Mouse (Mus musculus): ENCODE data around the gene Clybl. TPM values are rescaled to one million over a fixed set of nuclear protein-coding genes. Genes with fewer than 3 reads are reported as not detected.

The Clybl gene
- polyA plus RNA-seq, 1 experiment from 2014 or later: 76.8 TPM

GRCm38 (mm10) chr14:122160916-122161315 is 20.6 kb upstream of the Clybl start:
- no peak overlapping the region for H3K9ac ChIP-seq (ENCODE audit: low read depth, low read length)
- H3K4me2 ChIP-seq: no peak overlapping the region
- H3K27ac ChIP-seq (ENCODE audit: low read depth, low read length): no peak overlapping the region
- H3K4me1 ChIP-seq (ENCODE audit: control insufficient read depth, insufficient read depth, low read length): no peaks in the 10 kb centered on the region
- no peak for ATAC-seq (replicated peaks; ENCODE audit: insufficient number of reproducible peaks, low FRiP score, low TSS enrichment)
- H3K4me3 ChIP-seq (ENCODE audit: low read depth, low read length): no peak overlapping the region
- 67% methylated on average over 1 of the region's 1 CpGs for WGBS (ENCODE audit: insufficient replicate concordance)
- no peaks in the 10 kb centered on the region for H3K9me3 ChIP-seq (replicated peaks; ENCODE audit: control insufficient read depth, low read length)
- no peaks in the 10 kb centered on the region for H3K27me3 ChIP-seq (ENCODE audit: control insufficient read depth, insufficient read depth, low read length)
- peaks cover 5% of the 10 kb centered on the region for H3K36me3 ChIP-seq (ENCODE audit: control insufficient read depth, insufficient read depth, low read length)

- no peak overlapping the region for H3K4me3 ChIP-seq (ENCODE audit: low read depth, low read length)
- H3K4me1 ChIP-seq (ENCODE audit: control insufficient read depth, insufficient read depth, low read length): no peaks in the 10 kb centered on the region
- no peaks in the 10 kb centered on the region for H3K27me3 ChIP-seq (ENCODE audit: control insufficient read depth, insufficient read depth, low read length)
- WGBS (ENCODE audit: insufficient replicate concordance): 85% methylated on average over 7 of the region's 7 CpGs
- H3K9ac ChIP-seq (ENCODE audit: low read depth, low read length): no peak overlapping the region
- H3K36me3 ChIP-seq (ENCODE audit: control insufficient read depth, insufficient read depth, low read length): no peaks in the 10 kb centered on the region
- H3K27ac ChIP-seq (ENCODE audit: low read depth, low read length): no peak overlapping the region
- no peaks in the 10 kb centered on the region for H3K9me3 ChIP-seq (replicated peaks; ENCODE audit: control insufficient read depth, low read length)
- ATAC-seq (replicated peaks; ENCODE audit: insufficient number of reproducible peaks, low FRiP score, low TSS enrichment): no peak
- H3K4me2 ChIP-seq: no peak overlapping the region
These were observed 12.6 kb upstream of the Clybl start for GRCm38 (mm10) chr14:122168912-122169311.

DNA sequence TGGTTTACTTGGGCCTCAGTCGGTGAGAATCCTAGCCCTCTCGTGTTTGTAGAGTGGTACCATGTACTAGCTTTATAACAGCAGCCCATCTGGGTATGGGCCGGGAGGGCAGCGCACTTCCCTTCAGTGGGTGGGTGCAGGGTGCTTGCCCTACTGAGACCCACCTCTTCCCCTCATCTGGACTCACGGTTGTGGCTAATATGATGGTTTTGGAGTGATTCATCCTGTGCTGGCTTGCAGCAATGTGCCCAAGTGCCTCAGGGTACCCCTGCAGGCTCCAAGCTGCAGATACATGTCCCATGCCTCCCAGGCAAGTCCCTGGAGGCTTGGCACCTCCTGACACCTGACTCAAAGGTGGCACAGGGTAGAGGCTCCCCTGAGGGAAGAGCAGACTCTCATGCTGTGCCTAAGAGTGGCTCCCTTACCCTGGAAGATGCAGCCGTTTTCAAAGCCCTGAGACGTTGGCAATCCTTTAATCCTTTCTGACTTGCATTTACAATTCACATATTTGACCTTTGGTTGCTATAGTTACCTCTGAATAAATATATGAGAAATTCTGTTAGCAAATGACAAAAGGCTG is 11.2 kb upstream of the Clybl start:
- H3K36me3 ChIP-seq (ENCODE audit: control insufficient read depth, insufficient read depth, low read length): no peaks in the 10 kb centered on the region
- H3K27ac ChIP-seq (ENCODE audit: low read depth, low read length): no peak overlapping the region
- no peaks in the 10 kb centered on the region for H3K4me1 ChIP-seq (ENCODE audit: control insufficient read depth, insufficient read depth, low read length)
- no peak for ATAC-seq (replicated peaks; ENCODE audit: insufficient number of reproducible peaks, low FRiP score, low TSS enrichment)
- 80% methylated on average over 7 of the region's 7 CpGs for WGBS (ENCODE audit: insufficient replicate concordance)
- no peak overlapping the region for H3K4me2 ChIP-seq
- H3K9ac ChIP-seq (ENCODE audit: low read depth, low read length): no peak overlapping the region
- no peak overlapping the region for H3K4me3 ChIP-seq (ENCODE audit: low read depth, low read length)
- H3K27me3 ChIP-seq (ENCODE audit: control insufficient read depth, insufficient read depth, low read length): no peaks in the 10 kb centered on the region
- no peaks in the 10 kb centered on the region for H3K9me3 ChIP-seq (replicated peaks; ENCODE audit: control insufficient read depth, low read length)

- Histone ChIP-seq H3K4me1 (ENCODE audit: control insufficient read depth, insufficient read depth, low read length) (no peaks in the 10 kb centered on the region), H3K27ac (ENCODE audit: low read depth, low read length) (no peak overlapping the region), H3K9ac (ENCODE audit: low read depth, low read length) (no peak overlapping the region), H3K36me3 (ENCODE audit: control insufficient read depth, insufficient read depth, low read length) (no peaks in the 10 kb centered on the region), H3K27me3 (ENCODE audit: control insufficient read depth, insufficient read depth, low read length) (no peaks in the 10 kb centered on the region), H3K4me3 (ENCODE audit: low read depth, low read length) (no peak overlapping the region), H3K4me2 (no peak overlapping the region), H3K9me3 (replicated peaks; ENCODE audit: control insufficient read depth, low read length) (no peaks in the 10 kb centered on the region)
- 68% methylated on average over 7 of the region's 7 CpGs for WGBS (ENCODE audit: insufficient replicate concordance)
- ATAC-seq (replicated peaks; ENCODE audit: insufficient number of reproducible peaks, low FRiP score, low TSS enrichment): no peak
These were observed 10.5 kb upstream of the Clybl start for GRCm38 (mm10) chr14:122171031-122171430.

GRCm38 (mm10) chr14:122176263-122176798 is 5.2 kb upstream of the Clybl start:
- 0 out of 2 replicates have a peak, but pooled peaks cover 4% of the 10 kb centered on the region for H3K4me1 ChIP-seq (ENCODE audit: control insufficient read depth, insufficient read depth, low read length)
- H3K9ac ChIP-seq (ENCODE audit: low read depth, low read length): no peak overlapping the region
- H3K27ac ChIP-seq (ENCODE audit: low read depth, low read length): no peak overlapping the region
- no peaks in the 10 kb centered on the region for H3K36me3 ChIP-seq (ENCODE audit: control insufficient read depth, insufficient read depth, low read length)
- H3K4me3 ChIP-seq (ENCODE audit: low read depth, low read length): no peak overlapping the region
- H3K4me2 ChIP-seq: no peak overlapping the region
- no peaks in the 10 kb centered on the region for H3K27me3 ChIP-seq (ENCODE audit: control insufficient read depth, insufficient read depth, low read length)
- no peaks in the 10 kb centered on the region for H3K9me3 ChIP-seq (replicated peaks; ENCODE audit: control insufficient read depth, low read length)
- no peak for ATAC-seq (replicated peaks; ENCODE audit: insufficient number of reproducible peaks, low FRiP score, low TSS enrichment)
- WGBS (ENCODE audit: insufficient replicate concordance): 77% methylated on average over 14 of the region's 14 CpGs

DNA sequence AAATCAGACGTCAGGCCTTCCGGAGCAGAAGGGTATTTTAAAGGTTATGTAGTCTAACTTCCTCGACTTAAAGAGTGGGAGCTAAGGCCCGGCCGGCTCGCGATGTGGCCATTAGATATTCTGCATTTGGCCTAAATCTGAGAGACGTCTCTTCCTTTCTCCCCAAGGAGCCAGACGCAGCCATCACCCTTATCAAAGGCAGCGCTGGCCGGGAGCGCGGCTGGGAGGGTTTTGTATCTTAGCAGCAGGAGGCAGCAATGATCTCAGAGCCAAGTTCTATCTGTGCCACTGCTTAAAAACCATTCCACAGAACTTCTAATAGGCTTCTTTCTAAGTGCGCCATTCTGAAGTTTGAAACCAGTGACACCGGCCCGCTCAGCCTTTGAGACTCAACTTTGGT is 2.2 kb upstream of the Clybl start:
- no peak overlapping the region for H3K4me3 ChIP-seq (ENCODE audit: low read depth, low read length)
- no peaks in the 10 kb centered on the region for H3K9me3 ChIP-seq (replicated peaks; ENCODE audit: control insufficient read depth, low read length)
- H3K36me3 ChIP-seq (ENCODE audit: control insufficient read depth, insufficient read depth, low read length): no peaks in the 10 kb centered on the region
- H3K4me2 ChIP-seq: no peak overlapping the region
- no peak overlapping the region for H3K9ac ChIP-seq (ENCODE audit: low read depth, low read length)
- 29% methylated on average over 16 of the region's 16 CpGs for WGBS (ENCODE audit: insufficient replicate concordance)
- H3K4me1 ChIP-seq (ENCODE audit: control insufficient read depth, insufficient read depth, low read length): 0 out of 2 replicates have a peak, but pooled peaks cover 4% of the 10 kb centered on the region
- H3K27ac ChIP-seq (ENCODE audit: low read depth, low read length): no peak overlapping the region
- ATAC-seq (replicated peaks; ENCODE audit: insufficient number of reproducible peaks, low FRiP score, low TSS enrichment): no peak
- H3K27me3 ChIP-seq (ENCODE audit: control insufficient read depth, insufficient read depth, low read length): no peaks in the 10 kb centered on the region

GRCm38 (mm10) chr14:122181815-122182157 is 282 bp downstream of the Clybl start:
- Histone ChIP-seq H3K36me3 (ENCODE audit: control insufficient read depth, insufficient read depth, low read length) (no peaks in the 10 kb centered on the region), H3K9me3 (replicated peaks; ENCODE audit: control insufficient read depth, low read length) (no peaks in the 10 kb centered on the region), H3K4me2 (peak overlapping the region; percentile 64), H3K9ac (ENCODE audit: low read depth, low read length) (peak overlapping the region; percentile 84), H3K27me3 (ENCODE audit: control insufficient read depth, insufficient read depth, low read length) (no peaks in the 10 kb centered on the region), H3K4me3 (ENCODE audit: low read depth, low read length) (peak overlapping the region; percentile 80), H3K27ac (ENCODE audit: low read depth, low read length) (0 out of 2 replicates have a peak overlapping the region, but pooled peaks have one; percentile 1), H3K4me1 (ENCODE audit: control insufficient read depth, insufficient read depth, low read length) (0 out of 2 replicates have a peak, but pooled peaks cover 4% of the 10 kb centered on the region)
- WGBS (ENCODE audit: insufficient replicate concordance): under 1% methylated on average over 12 of the region's 12 CpGs
- peak; percentile 59 for ATAC-seq (replicated peaks; ENCODE audit: insufficient number of reproducible peaks, low FRiP score, low TSS enrichment)

DNA sequence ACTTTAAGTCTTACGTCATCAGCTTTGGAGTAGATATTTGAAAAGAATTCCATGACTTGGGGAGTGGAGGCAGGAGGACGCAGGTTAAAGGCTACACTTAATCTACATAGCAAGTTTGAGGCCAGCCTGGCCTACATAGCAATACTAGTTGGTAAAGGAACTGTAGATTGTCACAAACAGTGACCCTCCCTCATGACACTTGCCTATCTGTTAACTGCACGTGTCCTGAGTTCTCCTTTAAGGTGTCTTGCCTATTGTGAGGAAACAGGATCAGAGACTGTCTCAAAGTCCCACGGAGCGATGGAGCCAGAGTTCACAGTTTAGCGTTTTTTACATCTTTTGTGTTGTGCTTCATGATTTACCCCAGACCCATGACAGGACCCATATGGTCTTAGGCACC is 716 bp downstream of the Clybl start:
- Histone ChIP-seq H3K36me3 (ENCODE audit: control insufficient read depth, insufficient read depth, low read length) (no peaks in the 10 kb centered on the region), H3K27me3 (ENCODE audit: control insufficient read depth, insufficient read depth, low read length) (no peaks in the 10 kb centered on the region), H3K4me1 (ENCODE audit: control insufficient read depth, insufficient read depth, low read length) (0 out of 2 replicates have a peak, but pooled peaks cover 4% of the 10 kb centered on the region), H3K4me2 (peak overlapping the region; percentile 64), H3K9ac (ENCODE audit: low read depth, low read length) (peak overlapping the region; percentile 84; the same call in 1 of the 2 replicates), H3K4me3 (ENCODE audit: low read depth, low read length) (peak overlapping the region; percentile 80), H3K9me3 (replicated peaks; ENCODE audit: control insufficient read depth, low read length) (no peaks in the 10 kb centered on the region), H3K27ac (ENCODE audit: low read depth, low read length) (no peak overlapping the region)
- no peak for ATAC-seq (replicated peaks; ENCODE audit: insufficient number of reproducible peaks, low FRiP score, low TSS enrichment)
- 72% methylated on average over 6 of the region's 6 CpGs for WGBS (ENCODE audit: insufficient replicate concordance)

DNA sequence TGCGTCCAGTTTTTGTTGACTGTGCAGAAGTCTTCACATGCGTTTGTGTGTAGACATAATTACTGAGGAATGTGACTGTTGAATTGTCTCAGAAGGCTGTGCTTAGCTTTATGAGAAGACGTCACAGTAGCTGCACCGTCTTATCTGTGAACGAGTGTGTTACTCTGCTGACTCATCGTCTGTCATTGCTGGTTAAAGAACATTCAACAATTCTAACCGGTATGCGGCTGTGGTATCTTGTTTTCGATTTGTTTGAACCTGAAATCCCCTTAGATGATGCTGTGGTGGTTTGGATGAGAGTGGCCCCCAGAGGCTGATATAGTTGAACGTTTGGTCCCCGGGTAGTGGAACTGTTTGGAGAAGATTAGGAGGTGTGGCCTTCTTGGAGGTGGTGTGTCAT is 2.5 kb downstream of the Clybl start:
- no peak overlapping the region for H3K27ac ChIP-seq (ENCODE audit: low read depth, low read length)
- no peak overlapping the region; the same call in 1 of the 2 replicates for H3K4me2 ChIP-seq
- ATAC-seq (replicated peaks; ENCODE audit: insufficient number of reproducible peaks, low FRiP score, low TSS enrichment): no peak
- no peak overlapping the region for H3K4me3 ChIP-seq (ENCODE audit: low read depth, low read length)
- no peaks in the 10 kb centered on the region for H3K36me3 ChIP-seq (ENCODE audit: control insufficient read depth, insufficient read depth, low read length)
- WGBS (ENCODE audit: insufficient replicate concordance): 58% methylated on average over 11 of the region's 11 CpGs
- H3K4me1 ChIP-seq (ENCODE audit: control insufficient read depth, insufficient read depth, low read length): 0 out of 2 replicates have a peak, but pooled peaks cover 4% of the 10 kb centered on the region
- H3K9me3 ChIP-seq (replicated peaks; ENCODE audit: control insufficient read depth, low read length): no peaks in the 10 kb centered on the region
- H3K27me3 ChIP-seq (ENCODE audit: control insufficient read depth, insufficient read depth, low read length): no peaks in the 10 kb centered on the region
- no peak overlapping the region for H3K9ac ChIP-seq (ENCODE audit: low read depth, low read length)
